Mouse (Mus musculus) embryonic facial prominence, embryonic 14.5 days (tissue): ENCODE results near the gene Camk1. TPM values are rescaled to one million over a fixed set of nuclear protein-coding genes. Genes with fewer than 3 reads are reported as not detected.

Source experiments
- ATAC-seq: fragments of 200-750 bp; cut with Nextera tagmentation; 2 replicates; pipeline ENCODE4 v1.8.0; 2017; ENCODE audit warnings: low read depth, moderate number of reproducible peaks, moderate TSS enrichment
- DNase-seq: peaks from one replicate; pipeline ENCODE4 v3.0.0-alpha.2; 2015; ENCODE audit warnings: low spot score
- H3K27ac ChIP-seq: fragments of 300-500 bp; sonication (generic); replicated peaks from 2 replicates; pipeline ENCODE4 v1.5.1; 2014; ENCODE audit warnings: low read depth, mild to moderate bottlenecking, low read length, moderate library complexity
- H3K27me3 ChIP-seq: fragments of 300-500 bp; sonication (generic); replicated peaks from 2 replicates; pipeline ENCODE4 v1.6.1; 2014; ENCODE audit warnings: low read length; ENCODE audit not compliant: control insufficient read depth, insufficient read depth
- H3K36me3 ChIP-seq: fragments of 300-500 bp; sonication (generic); 2 replicates; pipeline ENCODE4 v1.6.1; 2014; ENCODE audit warnings: low read length, mixed read lengths; ENCODE audit not compliant: control insufficient read depth, insufficient read depth
- H3K4me1 ChIP-seq: fragments of 300-500 bp; sonication (generic); 2 replicates; pipeline ENCODE4 v1.6.1; 2014; ENCODE audit warnings: antibody characterized with exemption, low read length; ENCODE audit not compliant: control insufficient read depth, insufficient read depth
- H3K4me2 ChIP-seq: fragments of 300-500 bp; sonication (generic); 2 replicates; pipeline ENCODE4 v1.6.1; 2014; ENCODE audit warnings: low read depth, mild to moderate bottlenecking, low read length, moderate library complexity, mixed read lengths
- H3K4me3 ChIP-seq: fragments of 300-500 bp; sonication (generic); 2 replicates; pipeline ENCODE4 v1.5.1; 2014; ENCODE audit warnings: low read depth, mild to moderate bottlenecking, low read length
- H3K9ac ChIP-seq: fragments of 300-500 bp; sonication (generic); 2 replicates; pipeline ENCODE4 v1.6.1; 2014; ENCODE audit warnings: low read depth, mild to moderate bottlenecking, low read length, moderate library complexity, mixed read lengths
- H3K9me3 ChIP-seq: fragments of 300-500 bp; sonication (generic); 2 replicates; pipeline ENCODE4 v1.6.1; 2016; ENCODE audit warnings: low read length; ENCODE audit not compliant: control insufficient read depth
- WGBS: fragments of 180-500 bp; shearing (Covaris S2); extraction: QIAGEN DNeasy Blood & Tissue Kit; methylation state at CpG from one replicate; pipeline ENCODE4 v1.1.7; 2014; 5-methylcytosine and 5-hydroxymethylcytosine counted together
- polyA plus RNA-seq: library from polyadenylated mRNA; unstranded; fragments of >200 nt; fragmentation: Nextera tagmentation; extraction: Ambion mirVana; gene quantifications from 2 replicates; pipeline ENCODE4 v1.2.1, GENCODE M21; 2014

Camk1 gene
- polyA plus RNA-seq, 1 experiment from 2014 or later = 103 TPM

- DNase-seq (no peak), ATAC-seq (no peak)
- no peaks in the 10 kb centered on the region for H3K36me3 ChIP-seq
- no peaks in the 10 kb centered on the region for H3K4me1 ChIP-seq
- no peak overlapping the region for H3K4me2 ChIP-seq
- no peak overlapping the region for H3K27ac ChIP-seq
- H3K4me3 ChIP-seq = no peak overlapping the region
- no peak overlapping the region for H3K9ac ChIP-seq
- H3K9me3 ChIP-seq = no peaks in the 10 kb centered on the region
- no peaks in the 10 kb centered on the region for H3K27me3 ChIP-seq
Observed at GRCm38 (mm10) chr6:113350538-113350937, 6.8 kb upstream of the Camk1 start.

DNA sequence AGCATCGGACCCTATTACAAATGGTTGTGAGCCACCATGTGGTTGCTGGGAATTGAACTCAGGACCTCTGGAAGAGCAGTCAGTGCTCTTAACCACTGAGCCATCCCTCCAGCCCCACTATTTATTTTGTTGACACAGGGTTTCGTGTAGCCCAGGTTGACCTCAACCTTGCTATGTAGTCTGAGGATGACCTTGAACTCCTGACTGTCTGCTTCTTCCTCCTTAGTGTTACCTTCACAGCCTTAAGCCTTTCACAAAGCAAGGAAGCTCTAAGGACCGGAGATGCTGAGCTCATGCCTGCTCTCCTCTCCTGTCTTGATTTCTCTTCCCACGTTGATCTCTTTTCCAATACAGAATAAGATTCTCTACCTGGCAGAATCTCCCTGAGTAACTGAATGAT lies 3.1 kb upstream of the Camk1 start:
- no peak overlapping the region for H3K4me2 ChIP-seq
- no peak overlapping the region for H3K27ac ChIP-seq
- no peak overlapping the region for H3K9ac ChIP-seq
- no peaks in the 10 kb centered on the region for H3K9me3 ChIP-seq
- no peak for ATAC-seq
- peaks cover 16% of the 10 kb centered on the region for H3K4me1 ChIP-seq
- H3K36me3 ChIP-seq = no peaks in the 10 kb centered on the region
- no peaks in the 10 kb centered on the region for H3K27me3 ChIP-seq
- no peak for DNase-seq
- H3K4me3 ChIP-seq = no peak overlapping the region
- 79% methylated on average over 4 of the region's 4 CpGs for WGBS

DNA sequence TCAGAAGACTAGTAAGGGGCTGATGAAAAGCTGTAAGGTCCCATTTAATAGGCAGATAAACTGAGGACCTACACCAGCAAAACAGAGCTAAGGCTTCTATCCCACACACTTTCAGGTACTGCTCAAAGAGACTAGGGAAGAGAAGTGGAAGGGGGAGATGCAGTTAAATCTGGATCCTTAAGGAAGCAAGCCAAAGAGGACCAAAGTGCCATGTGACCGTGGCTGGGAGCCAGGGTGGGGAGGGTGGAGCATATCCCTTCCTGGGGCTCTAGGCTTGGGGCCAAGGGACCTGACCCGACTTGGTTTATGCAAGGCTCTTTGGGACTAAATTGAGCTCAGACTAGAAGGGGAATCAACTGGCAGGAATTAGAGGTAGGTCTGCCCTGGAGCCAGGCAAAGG lies 537 bp upstream of the Camk1 start:
- Histone ChIP-seq H3K9ac (peak overlapping the region; percentile 86; the same call in 1 of the 2 replicates), H3K9me3 (no peaks in the 10 kb centered on the region), H3K27me3 (no peaks in the 10 kb centered on the region), H3K4me3 (peak overlapping the region; percentile 66), H3K27ac (no peak overlapping the region; the same call in 1 of the 2 replicates), H3K36me3 (peaks cover 19% of the 10 kb centered on the region), H3K4me1 (peaks cover 19% of the 10 kb centered on the region), H3K4me2 (peak overlapping the region; percentile 74)
- DNase-seq (peak; percentile 17), ATAC-seq (no peak)
- 48% methylated on average over 2 of the region's 2 CpGs for WGBS

- Histone ChIP-seq H3K27me3 (no peaks in the 10 kb centered on the region), H3K4me3 (no peak overlapping the region), H3K36me3 (peaks cover 38% of the 10 kb centered on the region), H3K4me1 (peaks cover 19% of the 10 kb centered on the region), H3K9me3 (no peaks in the 10 kb centered on the region), H3K9ac (peak overlapping the region; percentile 86; the same call in 1 of the 2 replicates), H3K27ac (no peak overlapping the region), H3K4me2 (peak overlapping the region; percentile 74)
- 26% methylated on average over 3 of the region's 7 CpGs for WGBS
- ATAC-seq (no peak), DNase-seq (no peak)
Observed at GRCm38 (mm10) chr6:113342297-113342696, 1.5 kb downstream of the Camk1 start.

DNA sequence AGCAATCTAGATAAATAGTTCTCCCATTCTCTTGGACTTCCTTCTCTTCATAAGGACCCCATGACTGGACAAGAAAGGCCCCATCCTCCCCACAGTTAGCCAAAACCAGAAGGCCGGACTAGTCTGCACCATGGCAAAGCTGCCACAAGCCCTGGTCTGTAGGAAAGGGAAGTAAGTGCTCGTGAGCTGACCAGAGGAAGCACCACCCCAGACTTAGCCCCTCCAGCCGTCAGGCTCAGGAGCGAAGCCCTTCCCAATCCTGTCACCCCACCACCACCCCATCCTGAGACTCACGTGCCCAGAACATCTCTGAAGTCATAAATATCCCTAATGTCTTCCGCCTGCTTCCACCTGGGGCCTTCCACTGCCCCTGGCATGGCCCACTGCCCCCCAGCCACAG lies 2.2 kb downstream of the Camk1 start:
- Histone ChIP-seq H3K27ac (no peak overlapping the region), H3K9me3 (no peaks in the 10 kb centered on the region), H3K9ac (peak overlapping the region; percentile 15; the same call in 1 of the 2 replicates), H3K36me3 (peaks cover 43% of the 10 kb centered on the region), H3K4me1 (peaks cover 19% of the 10 kb centered on the region), H3K27me3 (no peaks in the 10 kb centered on the region), H3K4me3 (no peak overlapping the region), H3K4me2 (peak overlapping the region; percentile 3; the same call in 1 of the 2 replicates)
- DNase-seq = no peak
- ATAC-seq = no peak
- WGBS = 89% methylated on average over 6 of the region's 6 CpGs

- Histone ChIP-seq H3K9ac (no peak overlapping the region), H3K27ac (no peak overlapping the region), H3K9me3 (no peaks in the 10 kb centered on the region), H3K27me3 (no peaks in the 10 kb centered on the region), H3K4me1 (peaks cover 5% of the 10 kb centered on the region; the same call in 1 of the 2 replicates), H3K36me3 (peaks cover 84% of the 10 kb centered on the region), H3K4me3 (no peak overlapping the region), H3K4me2 (no peak overlapping the region)
- no peak for DNase-seq
- no peak for ATAC-seq
- 72% methylated on average over 8 of the region's 8 CpGs for WGBS
Observed at GRCm38 (mm10) chr6:113336852-113337620, 6.7 kb downstream of the Camk1 start.

DNA sequence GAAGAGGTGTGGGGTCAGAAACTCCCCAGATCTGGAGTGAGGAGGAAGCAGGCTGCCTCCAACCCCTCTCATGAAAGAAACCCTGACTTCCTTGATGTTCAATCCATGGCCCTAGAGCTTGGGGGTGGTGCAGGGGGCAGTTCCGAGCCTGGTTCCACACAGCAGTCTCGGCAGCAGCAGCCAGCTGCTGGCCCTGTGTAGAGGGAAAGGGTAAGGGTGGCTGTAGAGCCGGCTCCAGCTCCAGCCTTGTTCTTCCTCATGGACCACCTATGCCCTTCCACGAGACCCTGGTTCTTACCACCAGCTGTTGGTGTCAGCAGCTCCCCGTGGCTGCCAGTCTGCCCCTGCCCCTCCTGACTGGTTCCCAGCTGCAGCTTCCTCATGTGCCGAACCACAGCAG lies 9.6 kb downstream of the Camk1 start:
- Histone ChIP-seq H3K4me3 (no peak overlapping the region), H3K4me2 (no peak overlapping the region), H3K9ac (no peak overlapping the region), H3K9me3 (no peaks in the 10 kb centered on the region), H3K27me3 (no peaks in the 10 kb centered on the region), H3K27ac (no peak overlapping the region), H3K4me1 (no peaks in the 10 kb centered on the region), H3K36me3 (peaks cover 63% of the 10 kb centered on the region)
- ATAC-seq (no peak), DNase-seq (no peak)
- WGBS = 83% methylated on average over 5 of the region's 6 CpGs

GRCm38 (mm10) chr6:113333137-113333950 lies 10.4 kb downstream of the Camk1 start:
- H3K9me3 ChIP-seq = no peaks in the 10 kb centered on the region
- H3K27me3 ChIP-seq = no peaks in the 10 kb centered on the region
- WGBS = 79% methylated on average over 14 of the region's 14 CpGs
- peaks cover 55% of the 10 kb centered on the region for H3K36me3 ChIP-seq
- H3K4me2 ChIP-seq = no peak overlapping the region
- DNase-seq (peak; percentile 80), ATAC-seq (peak; percentile 69; the same call in 1 of the 2 replicates)
- no peak overlapping the region for H3K4me3 ChIP-seq
- no peaks in the 10 kb centered on the region for H3K4me1 ChIP-seq
- H3K27ac ChIP-seq = no peak overlapping the region; the same call in 1 of the 2 replicates
- no peak overlapping the region for H3K9ac ChIP-seq
